In the genomic region with DNA sequence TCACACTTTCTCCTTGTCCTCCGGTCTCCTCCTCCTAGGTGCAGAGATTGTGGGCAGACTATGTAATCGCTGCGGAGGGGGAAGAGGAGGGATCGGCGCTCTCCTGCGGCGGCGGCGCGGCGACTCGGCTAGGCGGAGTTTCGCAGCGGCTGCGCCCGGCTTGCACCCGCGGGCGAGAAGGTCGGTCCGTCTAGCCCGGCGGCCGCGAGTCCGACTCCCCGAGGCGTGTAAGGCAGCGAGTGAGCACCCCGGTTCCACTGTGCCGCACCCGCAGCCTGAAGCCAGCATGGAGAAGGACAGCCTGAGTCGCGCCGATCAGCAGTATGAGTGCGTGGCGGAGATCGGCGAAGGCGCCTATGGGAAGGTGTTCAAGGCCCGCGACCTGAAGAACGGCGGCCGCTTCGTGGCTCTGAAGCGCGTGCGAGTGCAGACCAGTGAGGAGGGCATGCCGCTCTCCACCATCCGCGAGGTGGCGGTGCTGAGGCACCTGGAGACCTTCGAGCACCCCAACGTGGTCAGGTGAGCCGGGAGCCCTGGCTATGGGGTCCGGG, we compare ENCODE assay signal across 8 mouse cellular contexts. TPM values are rescaled to one million over a fixed set of nuclear protein-coding genes. Genes with fewer than 3 reads are reported as not detected.
DNase-seq lines count a peak whose midpoint lies in the region; ATAC-seq lines count a peak whose summit lies in the region.

No protein-coding gene starts in this region.

- peak; percentile 80 for DNase-seq in gastrocnemius, postnatal 10 days
- peak; percentile 91 for DNase-seq in induced T-regulatory cell, adult 2 months (ENCODE audit: low read depth)
- peak; percentile 72 to 83 for DNase-seq in left cerebral cortex, postnatal 14 days (ENCODE audit: low spot score in 2 of 2)
- DNase-seq in right cerebral cortex, postnatal 10 days (ENCODE audit: low spot score in 2 of 2), result peak; percentile 82 to 83
- peak; percentile 90 for DNase-seq in urinary bladder, postnatal 14 days (ENCODE audit: low spot score)

- ATAC-seq in activated CD4-positive, CD25-positive, alpha-beta regulatory T cell, adult 4 months, result peak; percentile 51
- ATAC-seq in common myeloid progenitor, adult 5-6 weeks (replicated peaks; ENCODE audit: low read depth, poor library complexity, severe bottlenecking), result peak; percentile 19
- peak; percentile 27 for ATAC-seq in megakaryocyte progenitor cell, adult 5-6 weeks (replicated peaks; ENCODE audit: poor library complexity)

- intact Hi-C loops in left cerebral cortex, postnatal 14 days (cut with DNase I), result no loop called here

RNA-seq across cellular contexts. Expression of a gene that starts 2.9 kb away (rescaled TPM):
- polyA plus RNA-seq in activated CD4-positive, CD25-positive, alpha-beta regulatory T cell, adult 4 months (2017; shearing (Covaris generic)), result 10 to 100 TPM; 29.6 to 32.3 TPM
- 277 and 295 TPM in 2 replicates for total RNA-seq in common myeloid progenitor, adult 5-6 weeks (2017)
- 1 to 10 TPM; 6.9 to 9.6 TPM for total RNA-seq in gastrocnemius, postnatal 10 days (2021)
- 1 to 10 TPM; 7.5 to 8.6 TPM for total RNA-seq in left cerebral cortex, postnatal 14 days (2021)
- total RNA-seq in megakaryocyte progenitor cell, adult 5-6 weeks (2015), result 257 and 285 TPM in 2 replicates
- total RNA-seq in megakaryocyte progenitor cell, adult 5-6 weeks (2017), result 138 and 227 TPM in 2 replicates

Comparison
In these comparisons a context has a peak if more than half of its experiments do, and no peak if none do; other contexts are left out.
1. Peak in every context shown above with its lines: DNase-seq and ATAC-seq.
2. RNA of a gene that starts 2.9 kb away (total RNA-seq): 277 to 295 TPM in common myeloid progenitor, adult 5-6 weeks and 138 to 285 TPM in megakaryocyte progenitor cell, adult 5-6 weeks; 6.9 to 9.6 TPM in gastrocnemius, postnatal 10 days and 7.5 to 8.6 TPM in left cerebral cortex, postnatal 14 days; every median in the first group is over 10 times any median in the second.